Mouse (Mus musculus): ENCODE data around the gene Pcyox1.
A peak's percentile ranks its signal among the peaks of the same experiment; 100 is the strongest.
"Not testable (repeated sequence)": the region's sequence is repeated elsewhere in the genome, so short reads cannot be mapped to it uniquely, and the experiment has no call there.

The Pcyox1 gene

GRCm38 (mm10) chr6:86397257-86397980, 465 bp upstream of the Pcyox1 start:
- DNase-seq (ENCODE audit: low read depth) = peak; percentile 61

- DNase-seq (ENCODE audit: low read depth) = peak; percentile 40
Observed at GRCm38 (mm10) chr6:86395969-86396368, 985 bp downstream of the Pcyox1 start.

GRCm38 (mm10) chr6:86395021-86395420, 1.9 kb downstream of the Pcyox1 start:
- no peak for DNase-seq (ENCODE audit: low read depth)

- DNase-seq (ENCODE audit: low read depth) = no peak
Observed at GRCm38 (mm10) chr6:86394078-86394720, 2.8 kb downstream of the Pcyox1 start.

GRCm38 (mm10) chr6:86393187-86393586, 3.8 kb downstream of the Pcyox1 start:
- no peak for DNase-seq (ENCODE audit: low read depth)

- no peak for DNase-seq (ENCODE audit: low read depth)
Observed at GRCm38 (mm10) chr6:86391326-86391725, 5.6 kb downstream of the Pcyox1 start.

GRCm38 (mm10) chr6:86388461-86388860, 8.5 kb downstream of the Pcyox1 start:
- no peak for DNase-seq (ENCODE audit: low read depth)

- no peak for DNase-seq (ENCODE audit: low read depth)
Observed at GRCm38 (mm10) chr6:86387313-86387712, 9.6 kb downstream of the Pcyox1 start.

- no peak for DNase-seq (ENCODE audit: low read depth)
Observed at GRCm38 (mm10) chr6:86385362-86386104, 11.4 kb downstream of the Pcyox1 start.

- no peak for DNase-seq (ENCODE audit: low read depth)
Observed at GRCm38 (mm10) chr6:86384692-86385091, 12.3 kb downstream of the Pcyox1 start.

GRCm38 (mm10) chr6:86383370-86383769, 13.6 kb downstream of the Pcyox1 start:
- no peak for DNase-seq (ENCODE audit: low read depth)

- no peak for DNase-seq (ENCODE audit: low read depth)
Observed at GRCm38 (mm10) chr6:86382551-86382950, 14.4 kb downstream of the Pcyox1 start.

- not testable (repeated sequence) for DNase-seq (ENCODE audit: low read depth)
Observed at GRCm38 (mm10) chr6:86380112-86380511, 16.8 kb downstream of the Pcyox1 start.

- DNase-seq (ENCODE audit: low read depth) = no peak
Observed at GRCm38 (mm10) chr6:86378341-86378740, 18.6 kb downstream of the Pcyox1 start.

- no peak for DNase-seq (ENCODE audit: low read depth)
Observed at GRCm38 (mm10) chr6:86373556-86373955, 23.4 kb downstream of the Pcyox1 start.

GRCm38 (mm10) chr6:86371950-86372516, 24.9 kb downstream of the Pcyox1 start:
- peak; percentile 48 for DNase-seq (ENCODE audit: low read depth)

- DNase-seq (ENCODE audit: low read depth) = peak; percentile 98
Observed at GRCm38 (mm10) chr6:86371340-86371911, 25.5 kb downstream of the Pcyox1 start.

- DNase-seq (ENCODE audit: low read depth) = no peak
Observed at GRCm38 (mm10) chr6:86370764-86371339, 26.1 kb downstream of the Pcyox1 start, which contains the start of gene Snrpg. Gene Snrpg, plus strand, starts transcription at chr6:86371304.

GRCm38 (mm10) chr6:86370093-86370713, 26.8 kb downstream of the Pcyox1 start:
- peak; percentile 73 for DNase-seq (ENCODE audit: low read depth)

GRCm38 (mm10) chr6:86368479-86368878, 28.5 kb downstream of the Pcyox1 start:
- DNase-seq (ENCODE audit: low read depth) = no peak

- no peak for DNase-seq (ENCODE audit: low read depth)
Observed at GRCm38 (mm10) chr6:86366853-86367249, 30.1 kb downstream of the Pcyox1 start.

Measured in 416B (cell line).